Mouse (Mus musculus): ENCODE data around the gene Rbp3.

Rbp3 gene

GRCm38 (mm10) chr14:33974752-33975151, 20.9 kb downstream of the Rbp3 start:
- no peak for DNase-seq (ENCODE audit: low spot score)

GRCm38 (mm10) chr14:33977748-33978147, 23.9 kb downstream of the Rbp3 start:
- DNase-seq (ENCODE audit: low spot score), result no peak

- DNase-seq (ENCODE audit: low spot score), result no peak
Observed at GRCm38 (mm10) chr14:33978604-33979059, 24.8 kb downstream of the Rbp3 start, which contains the start of gene Zfp488. TSS of gene Zfp488 (minus strand) at chr14:33978764.

- DNase-seq (ENCODE audit: low spot score), result no peak
Observed at GRCm38 (mm10) chr14:33989201-33989600, 35.4 kb downstream of the Rbp3 start.

- DNase-seq (ENCODE audit: low spot score), result no peak
Observed at GRCm38 (mm10) chr14:33991971-33992370, 38.2 kb downstream of the Rbp3 start.

GRCm38 (mm10) chr14:33993051-33993450, 39.2 kb downstream of the Rbp3 start:
- DNase-seq (ENCODE audit: low spot score), result no peak

- no peak for DNase-seq (ENCODE audit: low spot score)
Observed at GRCm38 (mm10) chr14:33993521-33994289, 39.9 kb downstream of the Rbp3 start.

- DNase-seq (ENCODE audit: low spot score), result no peak
Observed at GRCm38 (mm10) chr14:33997427-33997826, 43.6 kb downstream of the Rbp3 start.

GRCm38 (mm10) chr14:34000076-34000475, 46.3 kb downstream of the Rbp3 start:
- no peak for DNase-seq (ENCODE audit: low spot score)

GRCm38 (mm10) chr14:34001445-34001844, 47.6 kb downstream of the Rbp3 start:
- no peak for DNase-seq (ENCODE audit: low spot score)

GRCm38 (mm10) chr14:34002358-34002757, 48.6 kb downstream of the Rbp3 start:
- DNase-seq (ENCODE audit: low spot score), result no peak
